Mouse (Mus musculus): ENCODE results near the gene Lrrc8b. TPM values are rescaled to one million over a fixed set of nuclear protein-coding genes. Genes with fewer than 3 reads are reported as not detected.

Gene Lrrc8b
- polyA plus RNA-seq, 1 experiment from 2014 or later, result 9.4 TPM

- Histone ChIP-seq H3K4me2 (replicated peaks; ENCODE audit: low read depth, low read length) (no peak overlapping the region), H3K4me3 (ENCODE audit: low read depth, low read length) (no peak overlapping the region), H3K27me3 (ENCODE audit: control insufficient read depth, insufficient read depth, low read length) (no peaks in the 10 kb centered on the region), H3K9me3 (ENCODE audit: control insufficient read depth, low read depth, low read length) (no peaks in the 10 kb centered on the region), H3K27ac (ENCODE audit: low read length) (no peak overlapping the region), H3K9ac (replicated peaks; ENCODE audit: low read depth, low read length) (no peak overlapping the region), H3K36me3 (ENCODE audit: control insufficient read depth, insufficient read depth, low read length) (no peaks in the 10 kb centered on the region), H3K4me1 (ENCODE audit: control insufficient read depth, insufficient read depth, low read length) (no peaks in the 10 kb centered on the region)
- ATAC-seq (ENCODE audit: insufficient number of reproducible peaks, insufficient read depth, low FRiP score, low read depth), result no peak
- whole genome bisulfite sequencing, result 84% methylated on average over 8 of the region's 8 CpGs
Measured at GRCm38 (mm10) chr5:105430148-105430547, 14.6 kb downstream of the Lrrc8b start.

GRCm38 (mm10) chr5:105439608-105440007 lies 24.0 kb downstream of the Lrrc8b start:
- H3K36me3 ChIP-seq (ENCODE audit: control insufficient read depth, insufficient read depth, low read length), result no peaks in the 10 kb centered on the region
- no peak overlapping the region for H3K4me2 ChIP-seq (replicated peaks; ENCODE audit: low read depth, low read length)
- H3K9me3 ChIP-seq (ENCODE audit: control insufficient read depth, low read depth, low read length), result no peaks in the 10 kb centered on the region
- no peak overlapping the region for H3K27ac ChIP-seq (ENCODE audit: low read length)
- no peak overlapping the region for H3K4me3 ChIP-seq (ENCODE audit: low read depth, low read length)
- H3K4me1 ChIP-seq (ENCODE audit: control insufficient read depth, insufficient read depth, low read length), result no peaks in the 10 kb centered on the region
- no peaks in the 10 kb centered on the region for H3K27me3 ChIP-seq (ENCODE audit: control insufficient read depth, insufficient read depth, low read length)
- 86% methylated on average over 5 of the region's 5 CpGs for WGBS
- no peak for ATAC-seq (ENCODE audit: insufficient number of reproducible peaks, insufficient read depth, low FRiP score, low read depth)
- no peak overlapping the region for H3K9ac ChIP-seq (replicated peaks; ENCODE audit: low read depth, low read length)

- Histone ChIP-seq H3K4me2 (replicated peaks; ENCODE audit: low read depth, low read length) (no peak overlapping the region), H3K4me3 (ENCODE audit: low read depth, low read length) (no peak overlapping the region), H3K27me3 (ENCODE audit: control insufficient read depth, insufficient read depth, low read length) (no peaks in the 10 kb centered on the region), H3K4me1 (ENCODE audit: control insufficient read depth, insufficient read depth, low read length) (no peaks in the 10 kb centered on the region), H3K9ac (replicated peaks; ENCODE audit: low read depth, low read length) (no peak overlapping the region), H3K27ac (ENCODE audit: low read length) (no peak overlapping the region), H3K36me3 (ENCODE audit: control insufficient read depth, insufficient read depth, low read length) (no peaks in the 10 kb centered on the region), H3K9me3 (ENCODE audit: control insufficient read depth, low read depth, low read length) (no peaks in the 10 kb centered on the region)
- 68% methylated on average over 9 of the region's 9 CpGs for WGBS
- ATAC-seq (ENCODE audit: insufficient number of reproducible peaks, insufficient read depth, low FRiP score, low read depth), result no peak
Measured at GRCm38 (mm10) chr5:105440992-105441535, 25.5 kb downstream of the Lrrc8b start.

- WGBS, result 66% methylated on average over 5 of the region's 5 CpGs
- ATAC-seq (ENCODE audit: insufficient number of reproducible peaks, insufficient read depth, low FRiP score, low read depth), result no peak
Measured at GRCm38 (mm10) chr5:105442212-105443000, 26.8 kb downstream of the Lrrc8b start.

GRCm38 (mm10) chr5:105443057-105443815 lies 27.7 kb downstream of the Lrrc8b start:
- Histone ChIP-seq H3K9me3 (ENCODE audit: control insufficient read depth, low read depth, low read length) (no peaks in the 10 kb centered on the region), H3K4me2 (replicated peaks; ENCODE audit: low read depth, low read length) (no peak overlapping the region), H3K4me3 (ENCODE audit: low read depth, low read length) (no peak overlapping the region), H3K36me3 (ENCODE audit: control insufficient read depth, insufficient read depth, low read length) (no peaks in the 10 kb centered on the region), H3K4me1 (ENCODE audit: control insufficient read depth, insufficient read depth, low read length) (no peaks in the 10 kb centered on the region), H3K27me3 (ENCODE audit: control insufficient read depth, insufficient read depth, low read length) (no peaks in the 10 kb centered on the region), H3K27ac (ENCODE audit: low read length) (0 out of 2 replicates have a peak overlapping the region, but pooled peaks have one; percentile 27), H3K9ac (replicated peaks; ENCODE audit: low read depth, low read length) (no peak overlapping the region)
- WGBS, result 38% methylated on average over 11 of the region's 11 CpGs
- ATAC-seq (ENCODE audit: insufficient number of reproducible peaks, insufficient read depth, low FRiP score, low read depth), result no peak; the same call in 1 of the 2 replicates

More at GRCm38 (mm10) chr5:105442212-105443000, 26.8 kb downstream of the Lrrc8b start:
- Histone ChIP-seq H3K4me3 (ENCODE audit: low read depth, low read length) (no peak overlapping the region), H3K4me1 (ENCODE audit: control insufficient read depth, insufficient read depth, low read length) (no peaks in the 10 kb centered on the region), H3K27me3 (ENCODE audit: control insufficient read depth, insufficient read depth, low read length) (no peaks in the 10 kb centered on the region), H3K9me3 (ENCODE audit: control insufficient read depth, low read depth, low read length) (no peaks in the 10 kb centered on the region), H3K27ac (ENCODE audit: low read length) (no peak overlapping the region), H3K36me3 (ENCODE audit: control insufficient read depth, insufficient read depth, low read length) (no peaks in the 10 kb centered on the region), H3K9ac (replicated peaks; ENCODE audit: low read depth, low read length) (no peak overlapping the region), H3K4me2 (replicated peaks; ENCODE audit: low read depth, low read length) (no peak overlapping the region)

- no peak overlapping the region for H3K27ac ChIP-seq (ENCODE audit: low read length)
- H3K9ac ChIP-seq (replicated peaks; ENCODE audit: low read depth, low read length), result no peak overlapping the region
- no peak overlapping the region for H3K4me3 ChIP-seq (ENCODE audit: low read depth, low read length)
- H3K9me3 ChIP-seq (ENCODE audit: control insufficient read depth, low read depth, low read length), result no peaks in the 10 kb centered on the region
- 61% methylated on average over 6 of the region's 6 CpGs for WGBS
- H3K36me3 ChIP-seq (ENCODE audit: control insufficient read depth, insufficient read depth, low read length), result no peaks in the 10 kb centered on the region
- ATAC-seq (ENCODE audit: insufficient number of reproducible peaks, insufficient read depth, low FRiP score, low read depth), result no peak
- no peaks in the 10 kb centered on the region for H3K27me3 ChIP-seq (ENCODE audit: control insufficient read depth, insufficient read depth, low read length)
- H3K4me2 ChIP-seq (replicated peaks; ENCODE audit: low read depth, low read length), result no peak overlapping the region
- H3K4me1 ChIP-seq (ENCODE audit: control insufficient read depth, insufficient read depth, low read length), result no peaks in the 10 kb centered on the region
Measured at GRCm38 (mm10) chr5:105445686-105446085, 30.1 kb downstream of the Lrrc8b start.

- H3K9me3 ChIP-seq (ENCODE audit: control insufficient read depth, low read depth, low read length), result no peaks in the 10 kb centered on the region
- no peaks in the 10 kb centered on the region for H3K4me1 ChIP-seq (ENCODE audit: control insufficient read depth, insufficient read depth, low read length)
- H3K4me2 ChIP-seq (replicated peaks; ENCODE audit: low read depth, low read length), result no peak overlapping the region
- no peaks in the 10 kb centered on the region for H3K27me3 ChIP-seq (ENCODE audit: control insufficient read depth, insufficient read depth, low read length)
- no peak for ATAC-seq (ENCODE audit: insufficient number of reproducible peaks, insufficient read depth, low FRiP score, low read depth)
- H3K9ac ChIP-seq (replicated peaks; ENCODE audit: low read depth, low read length), result no peak overlapping the region
- no peaks in the 10 kb centered on the region for H3K36me3 ChIP-seq (ENCODE audit: control insufficient read depth, insufficient read depth, low read length)
- no peak overlapping the region for H3K27ac ChIP-seq (ENCODE audit: low read length)
- 43% methylated on average over 1 of the region's 1 CpGs for WGBS
- H3K4me3 ChIP-seq (ENCODE audit: low read depth, low read length), result no peak overlapping the region
Measured at GRCm38 (mm10) chr5:105454105-105454504, 38.5 kb downstream of the Lrrc8b start.

GRCm38 (mm10) chr5:105459077-105459476 lies 43.5 kb downstream of the Lrrc8b start:
- Histone ChIP-seq H3K9ac (replicated peaks; ENCODE audit: low read depth, low read length) (no peak overlapping the region), H3K27ac (ENCODE audit: low read length) (no peak overlapping the region), H3K4me1 (ENCODE audit: control insufficient read depth, insufficient read depth, low read length) (no peaks in the 10 kb centered on the region), H3K4me3 (ENCODE audit: low read depth, low read length) (no peak overlapping the region), H3K4me2 (replicated peaks; ENCODE audit: low read depth, low read length) (no peak overlapping the region), H3K36me3 (ENCODE audit: control insufficient read depth, insufficient read depth, low read length) (no peaks in the 10 kb centered on the region), H3K9me3 (ENCODE audit: control insufficient read depth, low read depth, low read length) (no peaks in the 10 kb centered on the region), H3K27me3 (ENCODE audit: control insufficient read depth, insufficient read depth, low read length) (no peaks in the 10 kb centered on the region)
- ATAC-seq (ENCODE audit: insufficient number of reproducible peaks, insufficient read depth, low FRiP score, low read depth), result no peak
- 52% methylated on average over 6 of the region's 6 CpGs for WGBS

Data from stomach, embryonic 14.5 days (tissue).